Mouse (Mus musculus): ENCODE measurements around the gene Cwc25.
A peak's percentile ranks its signal among the peaks of the same experiment; 100 is the strongest.

- TF ChIP-seq POLR2A (IDR thresholded peaks at IDR 0.05; ENCODE audit: control insufficient read depth, low read depth, low read length) (peak; percentile 85), CTCF (IDR thresholded peaks at IDR 0.05; ENCODE audit: control insufficient read depth, insufficient read depth, insufficient replicate concordance, low read depth, low read length) (no peak)
Measured at GRCm38 (mm10) chr11:97703039-97703826, 63.1 kb downstream of the Cwc25 start, which contains the start of gene Psmb3.

Data from testis, adult 2 months (tissue).